Mouse (Mus musculus) lung, postnatal 36 days (tissue): ENCODE measurements around the gene Hoga1.
"Not testable (repeated sequence)": the region's sequence is repeated elsewhere in the genome, so short reads cannot be mapped to it uniquely, and the experiment has no call there.

Experiments
- DNase-seq: peaks from one replicate; pipeline ENCODE4 v3.0.0; 2022; ENCODE audit warnings: mixed read lengths

Gene Hoga1

GRCm38 (mm10) chr19:42071886-42072608 is 26.6 kb downstream of the Hoga1 start:
- DNase-seq: no peak

- peak; percentile 23 for DNase-seq
Observed at GRCm38 (mm10) chr19:42072802-42073201, 27.4 kb downstream of the Hoga1 start.

- DNase-seq: no peak
Observed at GRCm38 (mm10) chr19:42075051-42075450, 29.6 kb downstream of the Hoga1 start.

GRCm38 (mm10) chr19:42075992-42076391 is 30.6 kb downstream of the Hoga1 start:
- DNase-seq: no peak

GRCm38 (mm10) chr19:42078566-42078965 is 33.2 kb downstream of the Hoga1 start:
- DNase-seq: no peak

GRCm38 (mm10) chr19:42079006-42079405 is 33.6 kb downstream of the Hoga1 start:
- no peak for DNase-seq

GRCm38 (mm10) chr19:42079950-42080349 is 34.5 kb downstream of the Hoga1 start:
- no peak for DNase-seq

- DNase-seq: no peak
Observed at GRCm38 (mm10) chr19:42080469-42080868, 35.1 kb downstream of the Hoga1 start.

- not testable (repeated sequence) for DNase-seq
Observed at GRCm38 (mm10) chr19:42081613-42082012, 36.2 kb downstream of the Hoga1 start.

GRCm38 (mm10) chr19:42085690-42086089 is 40.3 kb downstream of the Hoga1 start:
- DNase-seq: no peak

- DNase-seq: peak; percentile 84
Observed at GRCm38 (mm10) chr19:42086166-42086565, 40.8 kb downstream of the Hoga1 start, which contains the start of gene Morn4. Morn4 (minus strand) TSS chr19:42086357.

GRCm38 (mm10) chr19:42089103-42089747 is 43.8 kb downstream of the Hoga1 start:
- peak; percentile 85 for DNase-seq

- peak; percentile 100 for DNase-seq
Observed at GRCm38 (mm10) chr19:42089748-42090595, 44.6 kb downstream of the Hoga1 start, which contains the start of gene Pi4k2a. Pi4k2a (plus strand) TSS chr19:42090470.

- peak; percentile 37 for DNase-seq
Observed at GRCm38 (mm10) chr19:42090637-42091141, 45.3 kb downstream of the Hoga1 start.

- DNase-seq: no peak
Observed at GRCm38 (mm10) chr19:42099406-42099805, 54.0 kb downstream of the Hoga1 start.

GRCm38 (mm10) chr19:42104681-42105080 is 59.3 kb downstream of the Hoga1 start:
- DNase-seq: no peak

GRCm38 (mm10) chr19:42115783-42116335 is 70.4 kb downstream of the Hoga1 start:
- peak; percentile 65 for DNase-seq

- peak; percentile 25 for DNase-seq
Observed at GRCm38 (mm10) chr19:42118142-42118541, 72.7 kb downstream of the Hoga1 start.

GRCm38 (mm10) chr19:42118596-42118995 is 73.2 kb downstream of the Hoga1 start:
- DNase-seq: no peak

GRCm38 (mm10) chr19:42120451-42120850 is 75.0 kb downstream of the Hoga1 start:
- DNase-seq: peak; percentile 75
